Mouse (Mus musculus): ENCODE results near the gene Slco2a1. TPM values are rescaled to one million over a fixed set of nuclear protein-coding genes. Genes with fewer than 3 reads are reported as not detected.

The Slco2a1 gene
- polyA plus RNA-seq, 1 experiment from 2014 or later = 7.0 TPM

- Histone ChIP-seq H3K4me2 (ENCODE audit: low read length) (peak overlapping the region; percentile 91), H3K9ac (ENCODE audit: low read length) (peak overlapping the region; percentile 52), H3K27ac (ENCODE audit: low read depth) (no peak overlapping the region), H3K4me1 (replicated peaks; ENCODE audit: control insufficient read depth, insufficient read depth, low read length) (peaks cover 11% of the 10 kb centered on the region), H3K27me3 (replicated peaks; ENCODE audit: control insufficient read depth, insufficient read depth, low read length) (peaks cover 46% of the 10 kb centered on the region), H3K4me3 (ENCODE audit: low read depth, low read length) (peak overlapping the region; percentile 55), H3K9me3 (ENCODE audit: control insufficient read depth, low read length) (no peaks in the 10 kb centered on the region), H3K36me3 (ENCODE audit: control insufficient read depth, insufficient read depth, low read length) (no peaks in the 10 kb centered on the region)
- 17% methylated on average over 18 of the region's 18 CpGs for WGBS
- ATAC-seq (replicated peaks; ENCODE audit: low FRiP score, low TSS enrichment, low read depth) (0 out of 2 replicates have a peak, but pooled peaks have one; percentile 8), DNase-seq (ENCODE audit: low spot score) (peak; percentile 61)
Observed at GRCm38 (mm10) chr9:103110727-103111501, 122.4 kb downstream of the Slco2a1 start.

DNA sequence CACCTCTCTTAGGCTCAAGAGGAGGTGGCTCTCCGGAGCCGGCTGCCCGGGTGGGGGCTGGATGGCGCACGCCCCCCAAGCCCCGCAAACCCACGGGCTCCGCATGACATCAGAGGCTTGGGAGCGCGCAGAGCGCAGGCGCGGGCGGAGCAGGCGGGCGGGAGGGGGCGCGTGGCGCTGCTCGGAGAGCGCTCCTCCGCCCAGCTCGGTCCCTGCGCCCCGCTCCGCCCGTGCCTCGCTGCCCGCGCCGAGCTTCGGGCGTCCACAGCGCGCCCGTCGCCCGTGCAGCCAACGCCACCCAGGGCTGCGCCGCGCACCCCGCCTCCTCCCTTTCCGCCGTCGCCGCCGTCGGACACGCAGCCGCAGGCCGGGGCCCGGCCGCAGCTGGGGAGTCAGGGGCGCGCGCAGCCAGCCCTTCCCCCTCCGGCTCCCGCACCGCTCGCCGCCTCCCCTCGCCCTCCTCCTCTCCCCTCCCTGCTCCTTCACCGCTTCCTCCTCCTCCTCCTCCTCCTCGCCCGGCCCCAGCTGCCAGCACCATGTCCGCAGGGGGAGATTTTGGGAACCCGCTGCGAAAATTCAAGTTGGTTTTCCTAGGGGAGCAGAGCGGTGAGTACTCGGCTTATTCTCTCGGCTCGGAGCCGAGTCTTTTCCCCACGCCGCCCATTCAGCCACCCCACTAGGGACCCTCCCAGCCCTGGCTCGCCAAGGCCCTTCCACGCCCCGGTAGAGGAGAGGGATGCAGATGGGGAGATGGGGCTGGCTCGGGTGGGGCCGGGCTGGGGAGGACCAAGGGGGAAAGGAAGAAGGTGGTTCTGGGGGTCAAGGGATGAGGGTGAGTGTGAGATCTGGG lies 123.3 kb downstream of the Slco2a1 start, which contains the start of gene Rab6b:
Gene Rab6b (plus strand): TSS at position 167 of the 850 bp plus-strand sequence.
- Histone ChIP-seq H3K27me3 (replicated peaks; ENCODE audit: control insufficient read depth, insufficient read depth, low read length) (peaks cover 46% of the 10 kb centered on the region), H3K36me3 (ENCODE audit: control insufficient read depth, insufficient read depth, low read length) (no peaks in the 10 kb centered on the region)

DNA sequence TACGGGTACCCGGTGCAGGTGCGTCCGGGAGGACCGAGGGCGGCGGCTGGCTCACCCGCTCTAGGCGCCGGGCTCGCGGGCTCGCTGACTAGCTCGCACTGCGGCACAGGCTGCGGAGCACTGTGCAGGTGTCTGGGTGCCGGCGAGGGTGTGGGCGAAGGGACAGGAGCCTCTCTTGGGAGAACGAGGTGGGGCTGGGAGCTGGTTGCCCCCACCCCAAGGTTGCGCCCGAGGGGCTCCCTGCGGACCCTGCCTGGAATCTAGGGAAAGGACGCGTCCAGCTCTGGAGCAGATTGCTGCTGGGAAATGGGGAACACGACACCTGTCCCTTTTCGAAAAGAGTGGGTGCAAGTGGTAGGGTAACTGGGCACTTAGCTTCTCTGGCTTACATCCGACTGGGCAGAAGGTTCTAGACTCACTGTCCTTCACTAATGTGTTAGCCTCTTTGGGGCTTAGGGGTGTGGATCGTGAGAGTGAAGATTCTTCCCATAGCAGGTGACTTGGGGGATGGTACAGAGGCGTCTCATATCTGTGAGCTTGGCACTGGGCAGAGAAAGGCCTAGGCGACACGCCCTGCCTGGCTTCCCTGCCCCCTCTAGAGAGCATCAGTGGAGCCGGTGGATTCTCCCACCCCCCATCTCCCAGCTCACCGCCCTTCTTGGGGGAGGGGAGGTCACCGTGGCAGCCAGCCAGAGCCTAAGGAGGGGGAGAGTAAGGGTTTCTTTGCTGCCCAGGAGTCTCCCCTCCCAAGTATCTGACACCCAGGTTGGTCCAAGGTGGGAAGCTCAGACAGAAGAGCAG lies 124.2 kb downstream of the Slco2a1 start:
- no peaks in the 10 kb centered on the region for H3K9me3 ChIP-seq (ENCODE audit: control insufficient read depth, low read length)
- peak; percentile 55 for ATAC-seq (replicated peaks; ENCODE audit: low FRiP score, low TSS enrichment, low read depth)
- peak overlapping the region; percentile 91 for H3K4me2 ChIP-seq (ENCODE audit: low read length)
- peaks cover 11% of the 10 kb centered on the region for H3K4me1 ChIP-seq (replicated peaks; ENCODE audit: control insufficient read depth, insufficient read depth, low read length)
- DNase-seq (ENCODE audit: low spot score) = no peak
- no peak overlapping the region for H3K27ac ChIP-seq (ENCODE audit: low read depth)
- peaks cover 46% of the 10 kb centered on the region for H3K27me3 ChIP-seq (replicated peaks; ENCODE audit: control insufficient read depth, insufficient read depth, low read length)
- H3K4me3 ChIP-seq (ENCODE audit: low read depth, low read length) = peak overlapping the region; percentile 55
- whole genome bisulfite sequencing = 2% methylated on average over 35 of the region's 35 CpGs
- no peaks in the 10 kb centered on the region for H3K36me3 ChIP-seq (ENCODE audit: control insufficient read depth, insufficient read depth, low read length)
- H3K9ac ChIP-seq (ENCODE audit: low read length) = peak overlapping the region; percentile 52; the same call in 1 of the 2 replicates

More for the DNA sequence above, 123.3 kb downstream of the Slco2a1 start, which contains the start of gene Rab6b:
- no peaks in the 10 kb centered on the region for H3K9me3 ChIP-seq (ENCODE audit: control insufficient read depth, low read length)
- DNase-seq (ENCODE audit: low spot score) (peak; percentile 75), ATAC-seq (replicated peaks; ENCODE audit: low FRiP score, low TSS enrichment, low read depth) (peak; percentile 51)
- H3K4me2 ChIP-seq (ENCODE audit: low read length) = peak within 1 kb of the TSS; percentile 91
- peak within 1 kb of the TSS; percentile 52 for H3K9ac ChIP-seq (ENCODE audit: low read length)
- no peak within 1 kb of the TSS for H3K27ac ChIP-seq (ENCODE audit: low read depth)
- H3K4me1 ChIP-seq (replicated peaks; ENCODE audit: control insufficient read depth, insufficient read depth, low read length) = peaks cover 11% of the 10 kb centered on the region
- peak within 1 kb of the TSS; percentile 55 for H3K4me3 ChIP-seq (ENCODE audit: low read depth, low read length)
- under 1% methylated on average over 76 of the region's 81 CpGs for WGBS

- no peak overlapping the region for H3K4me3 ChIP-seq (ENCODE audit: low read depth, low read length)
- no peak overlapping the region for H3K4me2 ChIP-seq (ENCODE audit: low read length)
Observed at GRCm38 (mm10) chr9:103113351-103113750, 124.8 kb downstream of the Slco2a1 start.

DNA sequence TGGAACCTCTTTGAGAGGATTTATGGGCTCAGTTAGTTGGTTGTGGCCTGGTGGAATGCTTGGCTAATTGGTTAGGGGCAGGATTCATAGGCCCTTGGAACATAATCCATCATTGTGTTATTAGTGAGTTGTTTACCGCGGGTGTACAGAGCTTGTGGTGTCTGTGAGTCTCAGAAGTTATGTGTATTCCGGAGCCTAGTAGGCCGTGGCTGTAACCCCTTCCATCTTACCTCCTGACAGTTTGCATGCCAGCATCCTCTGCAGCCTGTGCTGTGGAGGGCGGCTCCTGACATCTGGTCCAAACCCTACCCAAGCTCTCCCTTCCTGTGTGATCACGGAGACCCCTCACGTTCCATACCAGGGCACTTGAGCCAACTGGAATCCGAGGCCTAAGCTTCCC lies 125.8 kb downstream of the Slco2a1 start:
- Histone ChIP-seq H3K4me2 (ENCODE audit: low read length) (no peak overlapping the region), H3K4me3 (ENCODE audit: low read depth, low read length) (no peak overlapping the region), H3K9ac (ENCODE audit: low read length) (no peak overlapping the region), H3K4me1 (replicated peaks; ENCODE audit: control insufficient read depth, insufficient read depth, low read length) (peaks cover 11% of the 10 kb centered on the region), H3K27ac (ENCODE audit: low read depth) (no peak overlapping the region), H3K27me3 (replicated peaks; ENCODE audit: control insufficient read depth, insufficient read depth, low read length) (peaks cover 46% of the 10 kb centered on the region), H3K36me3 (ENCODE audit: control insufficient read depth, insufficient read depth, low read length) (no peaks in the 10 kb centered on the region), H3K9me3 (ENCODE audit: control insufficient read depth, low read length) (no peaks in the 10 kb centered on the region)
- no peak for ATAC-seq (replicated peaks; ENCODE audit: low FRiP score, low TSS enrichment, low read depth)
- no peak for DNase-seq (ENCODE audit: low spot score)
- 61% methylated on average over 8 of the region's 8 CpGs for WGBS

More at GRCm38 (mm10) chr9:103113351-103113750, 124.8 kb downstream of the Slco2a1 start:
- ATAC-seq (replicated peaks; ENCODE audit: low FRiP score, low TSS enrichment, low read depth) (no peak), DNase-seq (ENCODE audit: low spot score) (no peak)
- 41% methylated on average over 11 of the region's 11 CpGs for WGBS
- H3K27me3 ChIP-seq (replicated peaks; ENCODE audit: control insufficient read depth, insufficient read depth, low read length) = peaks cover 46% of the 10 kb centered on the region
- H3K9ac ChIP-seq (ENCODE audit: low read length) = no peak overlapping the region
- H3K27ac ChIP-seq (ENCODE audit: low read depth) = no peak overlapping the region
- no peaks in the 10 kb centered on the region for H3K36me3 ChIP-seq (ENCODE audit: control insufficient read depth, insufficient read depth, low read length)
- peaks cover 11% of the 10 kb centered on the region for H3K4me1 ChIP-seq (replicated peaks; ENCODE audit: control insufficient read depth, insufficient read depth, low read length)
- no peaks in the 10 kb centered on the region for H3K9me3 ChIP-seq (ENCODE audit: control insufficient read depth, low read length)

GRCm38 (mm10) chr9:103114901-103115300 lies 126.4 kb downstream of the Slco2a1 start:
- Histone ChIP-seq H3K9ac (ENCODE audit: low read length) (no peak overlapping the region), H3K9me3 (ENCODE audit: control insufficient read depth, low read length) (no peaks in the 10 kb centered on the region), H3K4me1 (replicated peaks; ENCODE audit: control insufficient read depth, insufficient read depth, low read length) (peaks cover 11% of the 10 kb centered on the region), H3K4me3 (ENCODE audit: low read depth, low read length) (no peak overlapping the region), H3K4me2 (ENCODE audit: low read length) (no peak overlapping the region), H3K36me3 (ENCODE audit: control insufficient read depth, insufficient read depth, low read length) (no peaks in the 10 kb centered on the region), H3K27me3 (replicated peaks; ENCODE audit: control insufficient read depth, insufficient read depth, low read length) (peaks cover 44% of the 10 kb centered on the region), H3K27ac (ENCODE audit: low read depth) (no peak overlapping the region)
- ATAC-seq (replicated peaks; ENCODE audit: low FRiP score, low TSS enrichment, low read depth) (no peak), DNase-seq (ENCODE audit: low spot score) (no peak)
- WGBS = 89% methylated on average over 13 of the region's 13 CpGs

- H3K4me2 ChIP-seq (ENCODE audit: low read length) = no peak overlapping the region
- H3K36me3 ChIP-seq (ENCODE audit: control insufficient read depth, insufficient read depth, low read length) = no peaks in the 10 kb centered on the region
- ATAC-seq (replicated peaks; ENCODE audit: low FRiP score, low TSS enrichment, low read depth) = no peak
- H3K27me3 ChIP-seq (replicated peaks; ENCODE audit: control insufficient read depth, insufficient read depth, low read length) = peaks cover 25% of the 10 kb centered on the region
- H3K9me3 ChIP-seq (ENCODE audit: control insufficient read depth, low read length) = no peaks in the 10 kb centered on the region
- no peak overlapping the region for H3K27ac ChIP-seq (ENCODE audit: low read depth)
- peaks cover 4% of the 10 kb centered on the region for H3K4me1 ChIP-seq (replicated peaks; ENCODE audit: control insufficient read depth, insufficient read depth, low read length)
- 84% methylated on average over 4 of the region's 4 CpGs for WGBS
- DNase-seq (ENCODE audit: low spot score) = no peak
- no peak overlapping the region for H3K4me3 ChIP-seq (ENCODE audit: low read depth, low read length)
- H3K9ac ChIP-seq (ENCODE audit: low read length) = no peak overlapping the region
Observed at GRCm38 (mm10) chr9:103116941-103117340, 128.4 kb downstream of the Slco2a1 start.

DNA sequence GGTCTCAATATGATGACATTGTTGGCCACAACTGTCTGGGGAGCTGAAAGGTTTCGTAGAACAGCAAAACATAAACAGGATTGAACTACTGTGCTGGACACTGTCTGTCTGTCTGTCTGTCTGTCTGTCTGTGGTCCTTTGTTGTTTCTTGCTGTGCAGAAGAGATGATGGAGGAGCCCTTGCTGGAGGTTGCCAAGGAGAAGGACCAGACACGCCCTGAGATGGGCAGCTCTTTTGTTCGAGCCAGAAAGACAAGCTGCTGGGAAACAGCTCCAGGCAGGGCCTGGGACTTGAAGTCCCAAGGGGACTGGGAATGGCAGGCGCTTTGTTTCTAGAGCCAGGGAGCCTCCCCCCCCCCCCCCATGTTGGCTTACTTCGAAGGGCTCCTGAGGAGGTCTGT lies 129.0 kb downstream of the Slco2a1 start:
- 65% methylated on average over 5 of the region's 5 CpGs for WGBS
- ATAC-seq (replicated peaks; ENCODE audit: low FRiP score, low TSS enrichment, low read depth) (no peak), DNase-seq (ENCODE audit: low spot score) (no peak)
- Histone ChIP-seq H3K4me1 (replicated peaks; ENCODE audit: control insufficient read depth, insufficient read depth, low read length) (peaks cover 2% of the 10 kb centered on the region), H3K9me3 (ENCODE audit: control insufficient read depth, low read length) (no peaks in the 10 kb centered on the region), H3K4me3 (ENCODE audit: low read depth, low read length) (no peak overlapping the region), H3K27me3 (replicated peaks; ENCODE audit: control insufficient read depth, insufficient read depth, low read length) (peaks cover 20% of the 10 kb centered on the region), H3K27ac (ENCODE audit: low read depth) (no peak overlapping the region), H3K4me2 (ENCODE audit: low read length) (no peak overlapping the region), H3K36me3 (ENCODE audit: control insufficient read depth, insufficient read depth, low read length) (no peaks in the 10 kb centered on the region), H3K9ac (ENCODE audit: low read length) (no peak overlapping the region)

All from intestine, embryonic 14.5 days (tissue).